Mouse (Mus musculus): ENCODE results near the gene Tnfrsf8. TPM values are rescaled to one million over a fixed set of nuclear protein-coding genes. Genes with fewer than 3 reads are reported as not detected.

Gene Tnfrsf8
- polyA plus RNA-seq, 1 experiment from 2014 or later = 0.07 TPM

DNA sequence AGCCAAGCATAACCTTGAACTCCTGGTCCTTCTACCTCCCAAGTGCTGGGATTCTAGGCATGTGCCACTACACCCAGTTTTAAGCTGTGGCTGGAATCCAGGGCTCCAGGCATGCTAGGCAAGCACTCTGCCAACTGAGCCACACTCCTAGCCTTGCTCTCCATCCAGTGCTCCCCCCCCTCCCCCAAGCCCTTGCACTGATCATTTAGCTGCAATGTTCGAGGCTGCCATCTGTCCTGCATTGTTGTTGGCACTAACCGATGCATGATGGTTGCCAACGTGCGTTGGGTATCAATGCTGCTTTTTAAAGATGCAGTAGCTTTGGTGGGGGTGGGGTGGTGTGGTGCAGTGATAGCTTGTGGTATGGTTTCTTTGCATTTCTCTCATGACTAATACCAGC is 10.9 kb downstream of the Tnfrsf8 start:
- Histone ChIP-seq H3K27me3 (no peaks in the 10 kb centered on the region), H3K9me3 (no peaks in the 10 kb centered on the region), H3K9ac (replicated peaks) (no peak overlapping the region), H3K4me3 (replicated peaks) (no peak overlapping the region), H3K4me2 (replicated peaks) (no peak overlapping the region), H3K27ac (no peak overlapping the region), H3K36me3 (no peaks in the 10 kb centered on the region), H3K4me1 (replicated peaks) (no peaks in the 10 kb centered on the region)
- 72% methylated on average over 4 of the region's 4 CpGs for WGBS
- ATAC-seq = 0 out of 2 replicates have a peak, but pooled peaks have one; percentile 28

DNA sequence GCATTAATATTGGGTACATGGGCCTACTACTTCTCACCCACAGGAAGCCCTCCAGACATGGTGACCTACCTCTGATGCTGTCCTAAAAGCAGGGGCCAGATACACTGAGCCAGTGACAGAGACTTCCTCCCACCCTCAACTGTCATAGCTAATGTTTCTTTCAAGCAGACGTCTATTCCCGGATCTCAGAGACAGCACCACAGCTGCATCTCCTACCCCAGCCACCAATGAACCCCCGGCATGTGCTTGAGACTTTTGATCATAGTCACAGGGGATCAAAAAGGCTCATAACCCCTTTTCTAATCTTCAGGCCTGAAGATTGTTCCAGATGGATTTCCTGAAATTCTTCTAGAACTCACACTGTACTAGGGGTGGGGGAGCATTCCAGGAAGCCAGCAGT is 12.9 kb downstream of the Tnfrsf8 start:
- 87% methylated on average over 3 of the region's 3 CpGs for WGBS
- H3K9ac ChIP-seq (replicated peaks) = no peak overlapping the region

DNA sequence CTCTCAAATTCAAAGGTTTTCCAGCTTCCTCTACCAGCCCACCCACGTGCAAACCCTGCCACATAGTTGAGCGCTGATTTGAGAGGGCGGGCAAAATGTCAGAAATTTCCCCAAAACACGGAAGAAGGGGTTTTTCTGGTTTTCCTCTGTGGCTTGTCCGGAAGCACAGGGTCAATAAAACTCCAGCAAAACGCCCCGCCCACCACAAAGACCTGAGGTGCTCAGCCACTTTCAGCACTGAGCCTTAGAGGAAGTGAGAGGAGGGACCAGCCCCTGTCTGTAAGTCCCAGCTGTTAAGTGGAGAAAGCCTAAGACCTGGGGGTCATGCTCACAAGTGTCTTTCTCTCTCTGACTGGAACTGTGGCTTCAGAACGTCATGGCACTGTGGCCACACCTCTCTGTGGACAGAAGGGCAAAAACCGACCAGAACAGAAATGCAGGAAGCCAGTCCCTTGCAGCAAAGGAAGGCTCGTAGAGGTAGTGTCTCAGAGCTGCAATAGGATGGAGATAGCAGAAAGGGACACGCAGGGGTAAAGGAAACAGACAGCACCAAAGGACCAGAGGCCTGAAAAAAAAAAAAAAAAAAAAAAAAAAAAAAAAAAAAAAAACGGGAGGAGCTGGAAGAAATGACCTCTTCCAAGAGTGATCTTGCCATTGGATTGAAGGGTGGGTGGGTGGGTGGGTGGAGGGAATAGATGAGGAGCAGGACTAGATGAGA is 14.6 kb downstream of the Tnfrsf8 start:
- no peak for ATAC-seq

More for the DNA sequence above, 12.9 kb downstream of the Tnfrsf8 start:
- no peak overlapping the region for H3K4me3 ChIP-seq (replicated peaks)
- no peak for ATAC-seq
- no peak overlapping the region for H3K4me2 ChIP-seq (replicated peaks)
- H3K4me1 ChIP-seq (replicated peaks) = no peaks in the 10 kb centered on the region
- H3K9me3 ChIP-seq = no peaks in the 10 kb centered on the region
- H3K27me3 ChIP-seq = no peaks in the 10 kb centered on the region
- H3K27ac ChIP-seq = no peak overlapping the region
- H3K36me3 ChIP-seq = no peaks in the 10 kb centered on the region

DNA sequence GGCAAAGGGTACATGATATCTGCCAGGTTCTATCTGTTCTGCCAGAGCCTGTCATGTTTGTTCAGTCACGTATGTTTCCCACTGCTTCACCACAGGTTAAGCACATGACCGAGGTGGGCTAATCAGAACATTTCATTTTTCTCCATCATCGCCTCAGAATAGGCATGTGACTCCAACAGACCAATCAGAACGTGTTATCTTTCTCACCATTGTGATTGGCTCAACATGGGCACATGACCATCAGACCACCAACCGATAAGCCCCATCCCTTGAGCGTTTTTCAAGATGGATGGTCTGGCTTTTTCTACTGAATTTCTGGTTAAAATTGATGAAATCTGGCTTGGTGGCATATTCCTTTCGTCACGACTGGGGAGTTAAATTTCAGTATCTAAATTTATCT is 15.6 kb downstream of the Tnfrsf8 start:
- H3K36me3 ChIP-seq = no peaks in the 10 kb centered on the region
- ATAC-seq = no peak
- H3K4me1 ChIP-seq (replicated peaks) = no peaks in the 10 kb centered on the region
- 92% methylated on average over 8 of the region's 8 CpGs for WGBS
- no peak overlapping the region for H3K4me2 ChIP-seq (replicated peaks)
- no peaks in the 10 kb centered on the region for H3K27me3 ChIP-seq
- no peak overlapping the region for H3K27ac ChIP-seq
- H3K9ac ChIP-seq (replicated peaks) = no peak overlapping the region
- no peaks in the 10 kb centered on the region for H3K9me3 ChIP-seq
- no peak overlapping the region for H3K4me3 ChIP-seq (replicated peaks)

More for the DNA sequence above, 14.6 kb downstream of the Tnfrsf8 start:
- Histone ChIP-seq H3K27me3 (no peaks in the 10 kb centered on the region), H3K9me3 (no peaks in the 10 kb centered on the region), H3K4me1 (replicated peaks) (no peaks in the 10 kb centered on the region), H3K4me2 (replicated peaks) (no peak overlapping the region), H3K27ac (no peak overlapping the region), H3K4me3 (replicated peaks) (no peak overlapping the region), H3K9ac (replicated peaks) (no peak overlapping the region), H3K36me3 (no peaks in the 10 kb centered on the region)
- 70% methylated on average over 12 of the region's 12 CpGs for WGBS

DNA sequence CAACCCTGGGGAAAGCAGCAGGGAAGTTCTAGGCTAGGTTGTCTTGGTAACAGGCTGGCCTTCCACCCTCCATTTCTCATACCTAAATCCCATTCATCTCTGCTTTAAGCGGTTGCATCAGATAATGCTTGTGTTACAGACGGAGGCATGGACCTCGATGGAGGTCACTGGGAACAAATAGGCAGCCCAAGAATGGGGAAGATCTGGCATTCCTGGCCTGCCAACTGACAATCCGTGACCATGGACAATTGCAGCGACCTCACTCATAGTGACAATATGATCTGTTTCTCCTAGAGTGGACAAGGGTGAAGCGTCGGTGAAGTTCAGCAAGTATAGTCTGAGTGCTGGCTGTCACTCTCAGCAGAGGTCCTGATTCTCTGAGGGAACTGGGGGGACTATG is 16.1 kb downstream of the Tnfrsf8 start:
- ATAC-seq = no peak
- WGBS = 78% methylated on average over 7 of the region's 7 CpGs

DNA sequence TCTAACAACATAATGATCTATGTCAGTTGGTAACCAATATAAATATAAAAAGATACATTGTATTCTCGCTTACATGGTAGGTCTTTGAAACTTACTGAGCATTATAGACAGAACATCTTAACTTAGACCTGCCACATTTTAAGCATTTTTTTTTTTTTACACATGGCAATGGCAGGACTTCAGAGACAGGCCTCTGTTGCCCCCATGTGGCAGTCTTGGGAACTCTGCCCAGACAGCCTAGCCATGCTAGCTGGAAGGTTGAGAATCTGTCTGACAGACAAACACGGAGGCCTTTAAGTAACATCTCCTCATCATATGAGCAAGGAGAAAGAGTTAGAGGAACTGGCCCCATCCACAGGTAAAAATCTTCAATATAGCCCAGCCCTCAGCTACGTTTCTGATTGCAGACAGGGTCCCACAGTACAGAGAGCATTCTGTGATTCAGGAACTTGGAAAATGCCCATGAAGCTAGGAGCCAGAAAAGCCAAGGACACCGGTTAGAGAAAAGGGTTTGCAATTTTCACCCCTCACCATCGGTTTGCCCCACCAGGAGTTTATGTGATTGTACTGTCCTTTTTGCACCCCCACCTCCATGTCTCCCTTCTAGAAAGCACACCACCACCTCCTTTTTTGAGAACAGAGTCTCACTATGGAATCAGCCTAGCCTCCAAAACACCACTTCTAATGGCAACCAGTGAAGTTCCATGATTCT is 19.2 kb downstream of the Tnfrsf8 start:
- H3K4me2 ChIP-seq (replicated peaks) = no peak overlapping the region
- no peaks in the 10 kb centered on the region for H3K36me3 ChIP-seq
- no peaks in the 10 kb centered on the region for H3K27me3 ChIP-seq
- H3K27ac ChIP-seq = no peak overlapping the region
- H3K9ac ChIP-seq (replicated peaks) = no peak overlapping the region
- ATAC-seq = no peak
- H3K9me3 ChIP-seq = no peaks in the 10 kb centered on the region
- WGBS = 45% methylated on average over 5 of the region's 5 CpGs
- H3K4me3 ChIP-seq (replicated peaks) = no peak overlapping the region
- H3K4me1 ChIP-seq (replicated peaks) = no peaks in the 10 kb centered on the region

More for the DNA sequence above, 16.1 kb downstream of the Tnfrsf8 start:
- no peak overlapping the region for H3K9ac ChIP-seq (replicated peaks)
- no peaks in the 10 kb centered on the region for H3K4me1 ChIP-seq (replicated peaks)
- no peak overlapping the region for H3K4me3 ChIP-seq (replicated peaks)
- no peaks in the 10 kb centered on the region for H3K36me3 ChIP-seq
- no peaks in the 10 kb centered on the region for H3K9me3 ChIP-seq
- no peaks in the 10 kb centered on the region for H3K27me3 ChIP-seq
- no peak overlapping the region for H3K27ac ChIP-seq
- no peak overlapping the region for H3K4me2 ChIP-seq (replicated peaks)

DNA sequence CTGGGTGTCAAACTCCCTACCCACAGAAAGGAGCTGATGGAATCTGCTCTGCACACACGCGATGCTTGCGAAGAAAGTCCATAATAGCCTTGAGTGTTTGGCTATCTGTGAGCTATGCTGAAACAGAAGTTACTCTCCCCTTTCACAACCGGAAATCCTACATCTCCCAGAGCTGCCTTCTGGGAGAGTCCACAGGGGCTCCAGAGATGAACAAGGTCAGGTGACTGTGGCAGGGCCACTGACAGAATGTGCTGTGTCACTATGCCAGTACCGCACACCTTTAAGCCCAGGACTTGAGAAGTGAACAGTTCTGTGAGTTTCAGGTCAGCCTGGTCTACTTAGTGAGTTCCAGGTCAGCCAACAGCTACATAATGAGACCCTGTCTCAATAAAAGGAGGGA is 20.4 kb downstream of the Tnfrsf8 start:
- ATAC-seq = no peak
- Histone ChIP-seq H3K4me3 (replicated peaks) (no peak overlapping the region), H3K4me1 (replicated peaks) (no peaks in the 10 kb centered on the region), H3K4me2 (replicated peaks) (no peak overlapping the region), H3K27me3 (no peaks in the 10 kb centered on the region), H3K9me3 (no peaks in the 10 kb centered on the region), H3K27ac (no peak overlapping the region), H3K36me3 (no peaks in the 10 kb centered on the region), H3K9ac (replicated peaks) (no peak overlapping the region)
- WGBS = 90% methylated on average over 5 of the region's 5 CpGs

DNA sequence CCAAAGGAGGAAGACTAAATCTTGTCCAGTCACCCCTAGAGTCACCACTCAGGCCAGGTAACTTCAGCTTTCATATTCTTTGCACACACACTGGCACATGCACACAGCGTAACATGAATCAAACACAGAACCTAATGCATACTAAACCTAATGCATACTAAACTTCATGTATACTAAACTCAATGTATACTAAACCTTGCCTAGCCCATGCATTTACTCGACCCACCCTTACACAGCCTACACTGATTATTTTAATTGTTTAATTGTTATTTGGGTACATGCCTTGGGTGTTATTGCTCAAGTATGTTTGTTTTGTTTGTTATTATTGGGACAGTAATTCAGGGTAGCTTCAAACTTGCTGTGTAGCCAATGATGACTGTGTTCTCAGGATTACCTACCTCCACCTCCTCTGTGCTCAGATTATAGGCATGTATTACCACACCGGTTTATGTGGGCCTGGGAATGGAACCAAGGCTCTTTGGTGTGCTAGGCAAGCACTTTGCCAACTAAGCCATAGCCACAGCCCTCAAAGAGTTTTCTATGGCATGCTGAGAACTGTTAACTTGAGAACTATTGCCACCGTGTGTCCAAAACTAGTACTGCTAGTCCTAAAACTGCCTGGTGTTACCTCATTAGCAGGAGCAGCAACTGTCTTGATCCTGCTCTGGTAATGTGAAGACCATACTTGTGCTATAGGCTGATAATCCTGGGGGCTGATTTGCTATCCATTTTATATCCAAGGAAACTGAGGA is 28.4 kb downstream of the Tnfrsf8 start:
- Histone ChIP-seq H3K4me3 (replicated peaks) (no peak overlapping the region), H3K9me3 (no peaks in the 10 kb centered on the region), H3K27ac (no peak overlapping the region), H3K27me3 (no peaks in the 10 kb centered on the region), H3K4me1 (replicated peaks) (no peaks in the 10 kb centered on the region), H3K36me3 (no peaks in the 10 kb centered on the region), H3K9ac (replicated peaks) (no peak overlapping the region), H3K4me2 (replicated peaks) (no peak overlapping the region)
- 57% methylated on average over 4 of the region's 4 CpGs for WGBS
- peak; percentile 86 for ATAC-seq

DNA sequence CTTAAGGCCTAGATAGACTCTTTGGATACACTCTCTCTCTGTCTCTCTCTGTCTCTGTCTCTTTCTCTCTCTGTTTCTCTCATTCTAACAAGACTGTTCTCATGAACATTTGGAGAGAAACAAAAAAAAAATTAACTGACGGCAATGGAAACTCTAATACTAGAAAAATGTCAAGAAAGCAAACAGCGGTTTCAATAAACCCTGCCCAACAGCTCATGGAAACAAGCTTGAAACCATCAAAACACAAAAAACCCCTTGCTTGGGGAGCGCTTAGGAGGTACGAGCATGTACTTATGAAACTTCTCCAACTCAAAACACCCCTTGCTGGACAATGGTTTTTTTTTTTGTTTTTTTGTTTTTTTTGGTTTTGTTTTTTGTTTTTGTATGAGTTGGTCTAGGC is 30.3 kb downstream of the Tnfrsf8 start:
- Histone ChIP-seq H3K36me3 (no peaks in the 10 kb centered on the region), H3K4me3 (replicated peaks) (no peak overlapping the region), H3K9me3 (no peaks in the 10 kb centered on the region), H3K4me1 (replicated peaks) (no peaks in the 10 kb centered on the region), H3K27ac (no peak overlapping the region), H3K9ac (replicated peaks) (no peak overlapping the region), H3K4me2 (replicated peaks) (no peak overlapping the region), H3K27me3 (no peaks in the 10 kb centered on the region)
- no peak for ATAC-seq
- 95% methylated on average over 4 of the region's 4 CpGs for WGBS

DNA sequence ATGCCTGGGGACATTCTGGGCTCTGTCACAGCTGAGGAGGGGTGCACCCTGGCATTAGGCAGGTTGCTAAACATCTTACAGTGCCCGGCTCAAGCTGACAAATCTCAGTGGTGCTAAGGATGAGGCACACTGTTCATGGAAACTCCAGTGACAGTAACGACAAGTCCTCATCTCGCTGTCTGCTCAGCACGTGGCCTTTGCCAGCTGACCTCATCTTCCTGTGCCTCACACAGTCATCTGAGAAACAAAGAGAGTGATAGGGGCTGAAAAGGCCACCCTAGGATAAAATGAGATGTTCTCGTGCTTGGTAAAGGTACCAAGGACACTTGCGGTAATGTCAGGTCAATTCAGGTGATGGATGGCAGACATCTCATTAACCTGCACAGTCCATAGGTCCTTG is 31.5 kb downstream of the Tnfrsf8 start:
- H3K27me3 ChIP-seq = no peaks in the 10 kb centered on the region
- no peak for ATAC-seq
- no peak overlapping the region for H3K4me2 ChIP-seq (replicated peaks)
- WGBS = 80% methylated on average over 6 of the region's 6 CpGs
- H3K27ac ChIP-seq = no peak overlapping the region
- H3K9ac ChIP-seq (replicated peaks) = no peak overlapping the region
- H3K9me3 ChIP-seq = no peaks in the 10 kb centered on the region
- no peaks in the 10 kb centered on the region for H3K4me1 ChIP-seq (replicated peaks)
- no peaks in the 10 kb centered on the region for H3K36me3 ChIP-seq
- no peak overlapping the region for H3K4me3 ChIP-seq (replicated peaks)

DNA sequence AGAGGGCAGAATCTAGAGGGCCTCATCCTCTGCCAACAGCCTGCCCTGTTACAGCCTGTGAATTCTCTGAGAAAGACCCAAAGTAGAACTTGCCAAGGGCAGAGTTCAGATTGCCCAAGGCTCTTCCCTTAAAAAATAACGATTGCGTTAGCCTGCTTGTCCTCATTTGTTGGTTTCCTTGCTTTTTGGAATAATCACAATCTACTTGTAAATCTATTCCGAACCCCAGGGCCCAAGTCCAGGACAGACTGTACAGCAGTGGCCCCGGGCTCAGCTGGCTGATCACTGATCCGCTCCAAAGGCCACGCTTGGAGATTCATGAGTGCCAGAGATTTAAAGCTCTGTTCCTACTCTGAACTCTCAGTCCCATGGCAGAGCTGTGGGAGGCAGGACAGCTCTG is 34.0 kb downstream of the Tnfrsf8 start:
- Histone ChIP-seq H3K9ac (replicated peaks) (no peak overlapping the region), H3K27ac (no peak overlapping the region), H3K4me3 (replicated peaks) (no peak overlapping the region), H3K9me3 (no peaks in the 10 kb centered on the region), H3K27me3 (no peaks in the 10 kb centered on the region), H3K4me2 (replicated peaks) (no peak overlapping the region), H3K36me3 (no peaks in the 10 kb centered on the region), H3K4me1 (replicated peaks) (no peaks in the 10 kb centered on the region)
- no peak for ATAC-seq
- WGBS = 92% methylated on average over 6 of the region's 6 CpGs

DNA sequence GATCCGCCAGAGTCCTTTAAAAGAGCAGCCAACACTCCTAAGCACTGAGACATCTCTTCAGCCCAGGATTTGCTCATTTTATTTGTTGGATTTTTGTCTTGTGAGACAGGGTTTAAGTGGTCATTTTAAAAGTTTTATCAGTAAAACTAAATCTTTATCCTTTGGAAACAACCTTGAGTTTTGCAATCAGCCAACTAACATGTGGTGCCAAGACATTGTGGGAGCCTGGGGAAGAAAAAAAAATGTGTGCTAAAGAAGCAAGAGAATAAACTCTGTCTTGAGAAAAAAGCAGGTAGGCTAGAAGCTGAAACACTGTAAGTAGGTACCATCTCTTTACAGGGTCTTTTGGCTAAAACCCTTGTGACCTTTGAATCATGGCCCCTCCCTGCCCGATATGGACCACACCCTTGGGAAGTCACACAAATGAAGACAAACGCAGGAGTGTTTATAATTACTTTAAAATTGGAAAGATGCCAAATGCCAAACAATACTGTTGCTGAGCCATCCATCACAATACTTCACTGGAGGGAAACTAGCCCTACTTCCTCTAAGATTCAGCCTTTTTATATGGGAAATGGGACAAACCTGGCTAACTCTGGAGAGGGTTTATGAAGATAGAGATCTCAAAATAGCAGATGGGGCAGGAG is 36.1 kb downstream of the Tnfrsf8 start:
- ATAC-seq = no peak
- 82% methylated on average over 3 of the region's 3 CpGs for WGBS
- Histone ChIP-seq H3K9ac (replicated peaks) (no peak overlapping the region), H3K36me3 (no peaks in the 10 kb centered on the region), H3K4me3 (replicated peaks) (no peak overlapping the region), H3K4me2 (replicated peaks) (no peak overlapping the region), H3K27me3 (no peaks in the 10 kb centered on the region), H3K9me3 (no peaks in the 10 kb centered on the region), H3K27ac (no peak overlapping the region), H3K4me1 (replicated peaks) (no peaks in the 10 kb centered on the region)
